Mouse (Mus musculus) liver, embryonic 16.5 days (tissue): Measurements from ENCODE around the gene Chmp6. TPM values are rescaled to one million over a fixed set of nuclear protein-coding genes. Genes with fewer than 3 reads are reported as not detected.

ENCODE experiments used
- ATAC-seq: fragments of 200-750 bp; cut with Nextera tagmentation; 2 replicates; pipeline ENCODE4 v1.8.0; 2017; ENCODE audit warnings: low read depth, mild to moderate bottlenecking, moderate number of reproducible peaks, moderate library complexity
- H3K27ac ChIP-seq: fragments of 300-500 bp; sonication (generic); 2 replicates; pipeline ENCODE4 v1.5.1; 2014; ENCODE audit warnings: mild to moderate bottlenecking, low read length
- H3K27me3 ChIP-seq: fragments of 300-500 bp; sonication (generic); 2 replicates; pipeline ENCODE4 v1.6.1; 2014; ENCODE audit warnings: low read depth, low read length, mixed read lengths; ENCODE audit not compliant: control insufficient read depth, insufficient read depth
- H3K36me3 ChIP-seq: fragments of 300-500 bp; sonication (generic); 2 replicates; pipeline ENCODE4 v1.6.1; 2014; ENCODE audit warnings: mild to moderate bottlenecking; ENCODE audit not compliant: control insufficient read depth, insufficient read depth
- H3K4me1 ChIP-seq: fragments of 300-500 bp; sonication (generic); 2 replicates; pipeline ENCODE4 v1.6.1; 2014; ENCODE audit warnings: low read depth, low read length, mixed read lengths; ENCODE audit not compliant: control insufficient read depth
- H3K4me2 ChIP-seq: fragments of 300-500 bp; sonication (generic); 2 replicates; pipeline ENCODE4 v1.6.1; 2014; ENCODE audit warnings: low read depth, low read length, mixed read lengths
- H3K4me3 ChIP-seq: fragments of 300-500 bp; sonication (generic); 2 replicates; pipeline ENCODE4 v1.5.1; 2014; ENCODE audit warnings: low read depth, mild to moderate bottlenecking, low read length
- H3K9ac ChIP-seq: fragments of 300-500 bp; sonication (generic); 2 replicates; pipeline ENCODE4 v1.6.1; 2014; ENCODE audit warnings: low read depth, low read length
- H3K9me3 ChIP-seq: fragments of 300-500 bp; sonication (generic); replicated peaks from 2 replicates; pipeline ENCODE4 v1.6.1; 2016; ENCODE audit warnings: low read length; ENCODE audit not compliant: control insufficient read depth
- WGBS: fragments of 180-500 bp; shearing (Covaris S2); extraction: QIAGEN DNeasy Blood & Tissue Kit; methylation state at CpG from one replicate; pipeline ENCODE4 v1.1.7; 2014; ENCODE audit not compliant: insufficient replicate concordance; 5-methylcytosine and 5-hydroxymethylcytosine counted together
- polyA plus RNA-seq: library from polyadenylated mRNA; unstranded; fragments of >200 nt; fragmentation: Nextera tagmentation; extraction: Ambion mirVana; gene quantifications from 2 replicates; pipeline ENCODE4 v1.2.1, GENCODE M21; 2015

Gene Chmp6
- polyA plus RNA-seq, 1 experiment from 2014 or later, result 25.4 TPM

DNA sequence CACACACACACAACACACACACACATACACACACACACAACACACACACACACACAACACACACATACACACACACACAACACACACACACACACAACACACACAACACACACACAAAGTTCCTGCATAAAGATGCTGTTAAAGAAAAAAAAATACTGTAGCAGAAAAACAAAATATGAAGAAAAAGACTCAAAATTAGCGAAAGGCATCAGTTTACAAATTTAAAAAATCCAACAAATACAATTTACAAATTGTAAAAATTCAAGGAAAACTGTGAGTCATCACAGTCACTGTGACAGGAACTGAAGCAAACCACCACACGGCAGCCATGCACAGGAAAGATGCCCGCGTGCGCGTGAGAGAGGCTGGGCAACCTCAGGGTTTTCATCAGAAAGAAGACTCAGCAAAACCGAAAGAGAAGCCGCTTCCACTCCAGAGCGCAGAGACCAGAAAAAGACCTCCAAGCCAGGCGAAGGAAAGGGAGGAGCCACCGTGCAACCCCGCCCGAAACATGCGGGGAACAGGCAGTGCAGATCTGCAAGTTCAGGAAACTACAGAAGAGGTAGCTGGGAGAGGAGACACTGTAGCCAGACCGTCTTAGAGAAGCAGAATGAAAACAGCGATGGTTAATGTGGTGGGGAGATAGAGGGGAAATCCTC, 14.9 kb downstream of the Chmp6 start:
- Histone ChIP-seq H3K4me3 (peak overlapping the region; percentile 22; the same call in 1 of the 2 replicates), H3K4me2 (peak overlapping the region; percentile 46), H3K27me3 (0 out of 2 replicates have a peak, but pooled peaks cover 2% of the 10 kb centered on the region), H3K4me1 (no peaks in the 10 kb centered on the region), H3K36me3 (no peaks in the 10 kb centered on the region), H3K9ac (no peak overlapping the region), H3K27ac (0 out of 2 replicates have a peak overlapping the region, but pooled peaks have one; percentile 24), H3K9me3 (no peaks in the 10 kb centered on the region)
- ATAC-seq, result 0 out of 2 replicates have a peak, but pooled peaks have one; percentile 24
- WGBS, result 15% methylated on average over 16 of the region's 16 CpGs

DNA sequence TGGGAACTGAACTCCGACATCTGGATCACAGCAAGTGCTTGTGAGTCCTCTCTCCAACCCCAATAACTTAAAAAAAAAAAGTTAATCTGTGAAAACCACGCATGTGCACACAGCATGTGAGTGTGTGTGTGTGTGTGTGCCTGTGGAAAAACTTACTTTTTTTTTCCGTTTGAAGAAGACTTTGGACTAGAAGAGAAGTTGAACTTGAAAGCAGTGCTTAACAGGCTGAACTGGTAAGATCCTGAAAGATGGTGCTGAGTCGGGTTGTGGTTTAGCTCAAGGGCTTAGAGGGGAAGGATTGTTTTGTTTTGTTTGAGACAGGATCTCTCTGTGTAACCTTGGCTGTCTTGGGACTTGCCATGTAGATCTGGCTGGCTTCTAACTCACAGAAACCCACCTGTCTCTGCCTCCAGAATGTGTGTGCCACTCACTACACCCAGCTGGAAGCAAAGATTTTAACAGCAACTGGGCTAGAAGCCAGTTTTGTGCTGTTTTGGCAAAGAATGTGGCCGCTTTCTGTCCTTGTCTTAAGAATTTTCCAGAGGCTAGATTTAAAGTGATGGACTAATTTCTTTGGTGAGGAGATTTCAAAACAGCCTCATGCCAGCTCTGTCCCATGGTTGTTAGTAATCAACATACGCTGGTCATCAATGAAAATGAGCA, 16.5 kb downstream of the Chmp6 start:
- 50% methylated on average over 6 of the region's 6 CpGs for WGBS
- Histone ChIP-seq H3K27ac (no peak overlapping the region), H3K9ac (no peak overlapping the region), H3K4me3 (no peak overlapping the region), H3K27me3 (0 out of 2 replicates have a peak, but pooled peaks cover 2% of the 10 kb centered on the region), H3K36me3 (no peaks in the 10 kb centered on the region), H3K4me2 (no peak overlapping the region), H3K4me1 (no peaks in the 10 kb centered on the region), H3K9me3 (no peaks in the 10 kb centered on the region)
- no peak for ATAC-seq

DNA sequence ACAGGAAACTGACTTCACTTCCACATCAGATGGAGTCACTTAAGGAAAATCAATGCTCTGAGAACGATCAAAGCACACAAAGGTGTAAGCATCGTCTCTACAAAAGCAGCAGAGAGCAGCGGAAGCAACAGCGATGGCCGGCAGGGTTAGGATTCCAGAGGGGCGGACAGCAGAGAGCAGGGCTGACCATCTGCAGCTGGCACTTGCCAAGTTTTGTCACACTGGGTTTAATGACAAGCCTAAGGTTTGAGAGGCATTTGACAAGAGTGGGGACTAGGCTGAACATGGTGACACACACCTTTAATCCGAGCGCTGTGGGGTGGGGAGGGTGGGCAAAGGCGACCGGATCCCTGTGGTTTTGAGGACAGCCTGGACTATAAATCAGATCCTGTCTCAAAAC, 18.6 kb downstream of the Chmp6 start:
- H3K36me3 ChIP-seq, result no peaks in the 10 kb centered on the region
- 0 out of 2 replicates have a peak, but pooled peaks cover 2% of the 10 kb centered on the region for H3K27me3 ChIP-seq
- no peak overlapping the region for H3K9ac ChIP-seq
- H3K4me1 ChIP-seq, result peaks cover 6% of the 10 kb centered on the region; the same call in 1 of the 2 replicates
- H3K4me2 ChIP-seq, result no peak overlapping the region
- WGBS, result 42% methylated on average over 10 of the region's 10 CpGs
- no peak overlapping the region for H3K27ac ChIP-seq
- H3K4me3 ChIP-seq, result no peak overlapping the region
- H3K9me3 ChIP-seq, result no peaks in the 10 kb centered on the region
- no peak for ATAC-seq

DNA sequence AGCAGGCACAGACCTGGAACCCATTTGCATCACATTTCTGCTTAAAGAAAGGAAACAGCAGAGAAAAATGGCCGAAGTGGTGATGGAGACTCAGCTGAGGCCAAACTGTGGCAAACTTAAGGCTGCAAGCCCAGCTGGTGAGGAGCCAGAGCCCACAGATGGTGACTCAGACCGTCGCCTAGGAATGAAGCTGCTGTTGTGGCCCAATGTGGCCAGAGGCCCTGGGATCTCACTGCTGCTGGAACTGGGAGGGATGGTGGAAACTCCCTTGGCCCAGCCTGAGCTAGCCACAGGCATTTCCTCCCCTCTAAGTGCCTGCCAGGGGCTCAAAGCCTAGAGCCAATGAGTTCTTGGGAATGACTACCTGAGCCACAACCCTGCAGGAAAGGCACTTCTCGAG, 19.9 kb downstream of the Chmp6 start:
- no peak for ATAC-seq
- peaks cover 19% of the 10 kb centered on the region for H3K4me1 ChIP-seq
- no peaks in the 10 kb centered on the region for H3K9me3 ChIP-seq
- 0 out of 2 replicates have a peak, but pooled peaks cover 2% of the 10 kb centered on the region for H3K27me3 ChIP-seq
- no peak overlapping the region for H3K27ac ChIP-seq
- no peak overlapping the region for H3K4me3 ChIP-seq
- H3K4me2 ChIP-seq, result no peak overlapping the region
- H3K36me3 ChIP-seq, result no peaks in the 10 kb centered on the region
- H3K9ac ChIP-seq, result no peak overlapping the region
- WGBS, result 50% methylated on average over 4 of the region's 4 CpGs

DNA sequence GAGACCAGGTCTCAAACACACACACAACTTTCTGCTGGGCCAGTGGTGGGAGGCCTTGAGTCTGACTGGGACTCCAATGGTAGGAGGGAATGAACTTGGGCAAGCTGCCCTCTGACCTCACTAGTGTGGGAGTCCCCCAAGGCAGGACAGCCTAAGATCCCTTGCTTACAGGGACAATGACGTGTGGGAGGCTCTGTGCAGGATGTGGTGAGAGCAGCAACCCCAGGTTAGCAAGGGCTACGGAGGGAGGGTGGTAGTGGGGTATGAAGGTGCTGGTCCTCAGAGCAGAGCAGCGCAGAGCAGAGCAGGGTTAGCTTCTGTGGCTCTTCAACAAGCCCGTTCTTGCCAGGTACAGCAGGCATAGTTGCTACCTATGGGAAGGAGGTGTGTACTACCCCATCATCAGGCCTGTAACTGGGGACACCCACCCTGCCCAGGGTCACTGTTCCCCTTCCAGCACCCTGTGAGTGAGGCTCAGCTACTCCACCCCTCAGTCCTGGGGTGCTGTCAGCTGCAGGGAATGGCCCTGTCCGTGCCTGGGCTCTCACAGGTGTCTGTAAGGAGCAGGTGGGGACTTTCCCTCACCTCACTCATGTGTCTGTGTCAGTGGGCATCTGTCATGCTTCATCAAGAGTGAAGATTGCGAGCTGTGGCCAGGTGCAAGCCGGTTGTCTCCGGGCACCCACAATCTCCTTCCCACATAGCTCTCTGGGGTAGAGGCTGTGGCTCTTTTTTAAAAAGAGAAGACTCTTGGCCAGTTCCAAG, 20.8 kb downstream of the Chmp6 start:
- H3K9me3 ChIP-seq, result no peaks in the 10 kb centered on the region
- H3K27ac ChIP-seq, result no peak overlapping the region
- H3K4me3 ChIP-seq, result no peak overlapping the region
- H3K4me1 ChIP-seq, result peaks cover 24% of the 10 kb centered on the region
- no peak for ATAC-seq
- no peak overlapping the region for H3K4me2 ChIP-seq
- H3K9ac ChIP-seq, result no peak overlapping the region
- WGBS, result 56% methylated on average over 8 of the region's 8 CpGs
- 0 out of 2 replicates have a peak, but pooled peaks cover 2% of the 10 kb centered on the region for H3K27me3 ChIP-seq
- H3K36me3 ChIP-seq, result no peaks in the 10 kb centered on the region

DNA sequence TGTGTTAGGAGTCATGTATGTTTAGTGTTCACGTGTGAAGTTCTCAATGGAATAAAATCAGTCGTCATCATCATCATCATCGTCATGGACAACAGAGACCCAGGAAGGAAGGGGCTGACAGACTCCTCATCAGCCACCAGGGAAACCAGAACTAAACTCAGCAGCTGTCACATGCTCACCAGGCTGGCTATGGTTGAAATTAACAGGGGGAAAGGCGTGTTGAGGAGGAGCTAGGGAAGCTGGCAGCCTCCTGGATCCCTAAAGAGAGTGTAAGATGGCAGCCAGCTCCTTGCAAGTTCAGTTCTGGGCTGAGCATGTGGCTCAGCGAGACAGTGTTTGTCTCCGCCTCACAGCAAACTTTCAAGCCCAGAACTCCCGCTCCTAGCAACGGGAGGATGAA, 21.5 kb downstream of the Chmp6 start:
- 54% methylated on average over 8 of the region's 8 CpGs for WGBS
- Histone ChIP-seq H3K4me1 (peaks cover 29% of the 10 kb centered on the region), H3K9me3 (no peaks in the 10 kb centered on the region), H3K36me3 (no peaks in the 10 kb centered on the region), H3K27ac (no peak overlapping the region), H3K9ac (no peak overlapping the region), H3K4me2 (no peak overlapping the region), H3K4me3 (no peak overlapping the region), H3K27me3 (0 out of 2 replicates have a peak, but pooled peaks cover 2% of the 10 kb centered on the region)
- ATAC-seq, result no peak

DNA sequence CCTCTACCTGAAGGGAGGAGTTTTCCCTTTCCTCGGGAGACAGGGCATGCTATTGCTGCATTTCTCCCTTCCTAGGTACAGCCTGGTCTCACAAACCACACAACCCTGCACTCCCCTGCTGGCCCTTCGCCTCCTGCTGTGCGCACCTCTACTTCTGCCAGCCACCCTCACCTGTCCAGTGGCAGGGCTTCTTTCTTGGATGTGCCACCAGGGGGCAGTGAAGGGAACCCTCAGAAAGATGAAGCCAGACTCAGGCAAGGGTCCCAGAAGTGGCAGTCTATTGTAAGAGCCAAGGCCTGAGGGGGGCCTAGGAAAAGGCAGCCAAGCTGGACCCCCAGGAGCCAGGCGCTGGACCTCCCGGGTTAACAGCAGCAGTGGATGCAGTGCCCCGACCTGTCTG, 22.2 kb downstream of the Chmp6 start:
- Histone ChIP-seq H3K27ac (no peak overlapping the region), H3K4me3 (no peak overlapping the region), H3K9me3 (no peaks in the 10 kb centered on the region), H3K36me3 (no peaks in the 10 kb centered on the region), H3K27me3 (0 out of 2 replicates have a peak, but pooled peaks cover 2% of the 10 kb centered on the region), H3K9ac (no peak overlapping the region), H3K4me2 (no peak overlapping the region), H3K4me1 (peaks cover 29% of the 10 kb centered on the region)
- no peak for ATAC-seq
- 33% methylated on average over 6 of the region's 6 CpGs for WGBS

DNA sequence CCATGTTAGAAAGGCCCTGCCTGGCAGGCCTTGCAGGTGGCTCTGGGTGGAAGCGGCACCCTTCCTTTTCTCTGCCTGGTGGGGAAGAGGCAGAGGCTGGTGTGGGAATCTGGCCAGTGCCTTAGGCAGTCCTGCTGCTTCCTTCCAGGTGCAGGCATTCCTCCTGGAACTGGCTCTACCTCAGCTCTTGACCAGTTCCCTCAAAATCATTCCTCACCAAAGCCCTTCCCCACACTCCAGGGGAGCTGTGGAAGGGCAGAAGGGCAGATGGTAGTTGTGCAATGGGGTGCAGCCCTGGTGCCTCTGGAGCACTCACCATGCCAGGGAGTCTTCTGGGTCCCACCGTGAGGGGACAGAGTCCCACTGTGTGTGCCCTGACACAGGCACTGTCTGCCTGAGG, 23.2 kb downstream of the Chmp6 start:
- Histone ChIP-seq H3K4me1 (peaks cover 30% of the 10 kb centered on the region), H3K4me2 (no peak overlapping the region), H3K27me3 (peaks cover 7% of the 10 kb centered on the region), H3K27ac (0 out of 2 replicates have a peak overlapping the region, but pooled peaks have one; percentile 4), H3K36me3 (no peaks in the 10 kb centered on the region), H3K9ac (no peak overlapping the region), H3K9me3 (no peaks in the 10 kb centered on the region), H3K4me3 (no peak overlapping the region)
- peak; percentile 48 for ATAC-seq
- WGBS, result 57% methylated on average over 2 of the region's 2 CpGs
